Mouse (Mus musculus) heart, postnatal 0 days (tissue): Measurements from ENCODE around the gene Hrk.

Source experiments
- CTCF ChIP-seq: IDR thresholded peaks from 2 replicates; pipeline ENCODE4 v1.5.1; 2016; ENCODE audit warnings: antibody characterized with exemption, control low read depth, low read depth
- EP300 ChIP-seq: IDR thresholded peaks from 2 replicates; pipeline ENCODE4 v1.6.1; 2016; ENCODE audit warnings: antibody characterized with exemption, low read depth

- no peak for TF ChIP-seq EP300
- TF ChIP-seq CTCF, result no peak
Measured at GRCm38 (mm10) chr5:118144770-118145169, 19.7 kb upstream of the Hrk start.
